Mouse (Mus musculus) intestine, postnatal 0 days (tissue): Measurements from ENCODE around the gene Frmpd4. TPM values are rescaled to one million over a fixed set of nuclear protein-coding genes. Genes with fewer than 3 reads are reported as not detected.

Source experiments
- ATAC-seq: fragments of 200-750 bp; cut with Nextera tagmentation; 2 replicates; pipeline ENCODE4 v1.8.0; 2017; ENCODE audit warnings: mild to moderate bottlenecking, moderate TSS enrichment, moderate library complexity
- H3K27ac ChIP-seq: fragments of 300-500 bp; sonication (generic); 2 replicates; pipeline ENCODE4 v1.5.1; 2014; ENCODE audit warnings: mild to moderate bottlenecking, low read depth, low read length, moderate library complexity
- H3K27me3 ChIP-seq: fragments of 300-500 bp; sonication (generic); replicated peaks from 2 replicates; pipeline ENCODE4 v1.6.1; 2014; ENCODE audit warnings: low read length, mixed read lengths; ENCODE audit not compliant: control insufficient read depth, insufficient read depth
- H3K36me3 ChIP-seq: fragments of 300-500 bp; sonication (generic); 2 replicates; pipeline ENCODE4 v1.6.1; 2014; ENCODE audit warnings: mild to moderate bottlenecking, moderate library complexity; ENCODE audit not compliant: control insufficient read depth, insufficient read depth
- H3K4me1 ChIP-seq: fragments of 300-500 bp; sonication (generic); replicated peaks from 2 replicates; pipeline ENCODE4 v1.6.1; 2014; ENCODE audit warnings: antibody characterized with exemption, low read length, mixed read lengths; ENCODE audit not compliant: control insufficient read depth, insufficient read depth
- H3K4me2 ChIP-seq: fragments of 300-500 bp; sonication (generic); replicated peaks from 2 replicates; pipeline ENCODE4 v1.6.1; 2014; ENCODE audit warnings: low read depth, mild to moderate bottlenecking, moderate library complexity
- H3K4me3 ChIP-seq: fragments of 300-500 bp; sonication (generic); 2 replicates; pipeline ENCODE4 v1.5.1; 2014; ENCODE audit warnings: low read depth, low read length
- H3K9ac ChIP-seq: fragments of 300-500 bp; sonication (generic); 2 replicates; pipeline ENCODE4 v1.6.1; 2014; ENCODE audit warnings: mild to moderate bottlenecking, low read depth, low read length
- H3K9me3 ChIP-seq: fragments of 300-500 bp; sonication (generic); 2 replicates; pipeline ENCODE4 v1.6.1; 2016; ENCODE audit warnings: mixed run types; ENCODE audit not compliant: control insufficient read depth
- CTCF ChIP-seq: sonication (generic); IDR thresholded peaks from 2 replicates; pipeline ENCODE4 v1.5.1; 2016; ENCODE audit warnings: low read depth, mild to moderate bottlenecking, control low read depth, antibody characterized with exemption, moderate library complexity
- WGBS: fragments of 180-500 bp; shearing (Covaris S2); extraction: QIAGEN DNeasy Blood & Tissue Kit; methylation state at CpG from one replicate; pipeline ENCODE4 v1.1.7; 2014; 5-methylcytosine and 5-hydroxymethylcytosine counted together
- polyA plus RNA-seq: library from polyadenylated mRNA; unstranded; fragments of >200 nt; fragmentation: Nextera tagmentation; extraction: Ambion mirVana; gene quantifications from 2 replicates; pipeline ENCODE4 v1.2.1, GENCODE M21; 2015

The Frmpd4 gene
- polyA plus RNA-seq, 1 experiment from 2014 or later, result 0.09 TPM

GRCm38 (mm10) chrX:168338212-168338611 lies 238.8 kb downstream of the Frmpd4 start:
- no peak for TF ChIP-seq CTCF
- ATAC-seq, result no peak
- H3K36me3 ChIP-seq, result no peaks in the 10 kb centered on the region
- no peaks in the 10 kb centered on the region for H3K4me1 ChIP-seq
- H3K4me2 ChIP-seq, result no peak overlapping the region
- H3K27me3 ChIP-seq, result no peaks in the 10 kb centered on the region
- H3K4me3 ChIP-seq, result no peak overlapping the region
- no peak overlapping the region for H3K27ac ChIP-seq
- no peak overlapping the region for H3K9ac ChIP-seq
- no peaks in the 10 kb centered on the region for H3K9me3 ChIP-seq

GRCm38 (mm10) chrX:168325161-168325560 lies 251.9 kb downstream of the Frmpd4 start:
- H3K4me3 ChIP-seq, result no peak overlapping the region
- TF ChIP-seq CTCF, result no peak
- H3K27me3 ChIP-seq, result no peaks in the 10 kb centered on the region
- no peaks in the 10 kb centered on the region for H3K4me1 ChIP-seq
- H3K9me3 ChIP-seq, result no peaks in the 10 kb centered on the region
- no peak for ATAC-seq
- H3K4me2 ChIP-seq, result no peak overlapping the region
- no peak overlapping the region for H3K9ac ChIP-seq
- H3K27ac ChIP-seq, result no peak overlapping the region
- H3K36me3 ChIP-seq, result no peaks in the 10 kb centered on the region
- WGBS, result 77% methylated on average over 3 of the region's 3 CpGs

GRCm38 (mm10) chrX:168312158-168312557 lies 264.9 kb downstream of the Frmpd4 start:
- no peak overlapping the region for H3K27ac ChIP-seq
- no peak for TF ChIP-seq CTCF
- no peaks in the 10 kb centered on the region for H3K36me3 ChIP-seq
- H3K9me3 ChIP-seq, result no peaks in the 10 kb centered on the region
- H3K4me1 ChIP-seq, result no peaks in the 10 kb centered on the region
- no peak overlapping the region for H3K9ac ChIP-seq
- no peaks in the 10 kb centered on the region for H3K27me3 ChIP-seq
- no peak for ATAC-seq
- no peak overlapping the region for H3K4me2 ChIP-seq
- no peak overlapping the region for H3K4me3 ChIP-seq
- WGBS, result 87% methylated on average over 1 of the region's 1 CpGs

GRCm38 (mm10) chrX:168310143-168310542 lies 266.9 kb downstream of the Frmpd4 start:
- WGBS, result 17% methylated on average over 1 of the region's 1 CpGs
- no peaks in the 10 kb centered on the region for H3K9me3 ChIP-seq
- no peak overlapping the region for H3K4me2 ChIP-seq
- no peak overlapping the region for H3K9ac ChIP-seq
- ATAC-seq, result no peak
- no peak overlapping the region for H3K4me3 ChIP-seq
- TF ChIP-seq CTCF, result no peak
- no peak overlapping the region for H3K27ac ChIP-seq
- no peaks in the 10 kb centered on the region; the same call in 1 of the 2 replicates for H3K27me3 ChIP-seq
- no peaks in the 10 kb centered on the region for H3K4me1 ChIP-seq
- H3K36me3 ChIP-seq, result no peaks in the 10 kb centered on the region

- no peak overlapping the region for H3K4me3 ChIP-seq
- H3K36me3 ChIP-seq, result no peaks in the 10 kb centered on the region
- H3K27ac ChIP-seq, result no peak overlapping the region
- ATAC-seq, result no peak
- no peaks in the 10 kb centered on the region for H3K27me3 ChIP-seq
- no peaks in the 10 kb centered on the region for H3K9me3 ChIP-seq
- no peaks in the 10 kb centered on the region for H3K4me1 ChIP-seq
- no peak overlapping the region for H3K9ac ChIP-seq
- WGBS, result 86% methylated on average over 3 of the region's 3 CpGs
- H3K4me2 ChIP-seq, result no peak overlapping the region
- no peak for TF ChIP-seq CTCF
These were observed 284.5 kb downstream of the Frmpd4 start for GRCm38 (mm10) chrX:168292506-168292905.

- no peak for ATAC-seq
- Histone ChIP-seq H3K27me3 (no peaks in the 10 kb centered on the region), H3K4me2 (no peak overlapping the region), H3K9me3 (no peaks in the 10 kb centered on the region), H3K36me3 (no peaks in the 10 kb centered on the region), H3K4me3 (no peak overlapping the region), H3K27ac (no peak overlapping the region), H3K9ac (no peak overlapping the region), H3K4me1 (no peaks in the 10 kb centered on the region)
- 77% methylated on average over 3 of the region's 3 CpGs for whole genome bisulfite sequencing
- TF ChIP-seq CTCF, result no peak
These were observed 370.0 kb downstream of the Frmpd4 start for GRCm38 (mm10) chrX:168207034-168207433.

GRCm38 (mm10) chrX:168191944-168192343 lies 385.1 kb downstream of the Frmpd4 start:
- Histone ChIP-seq H3K36me3 (no peaks in the 10 kb centered on the region), H3K4me2 (no peak overlapping the region), H3K27me3 (no peaks in the 10 kb centered on the region), H3K27ac (no peak overlapping the region), H3K9me3 (no peaks in the 10 kb centered on the region), H3K4me1 (no peaks in the 10 kb centered on the region), H3K9ac (no peak overlapping the region), H3K4me3 (no peak overlapping the region)
- 64% methylated on average over 1 of the region's 1 CpGs for WGBS
- no peak for ATAC-seq
- no peak for TF ChIP-seq CTCF
